Mouse (Mus musculus) ES-E14 (cell line): ENCODE results near the gene Sumo3.

Source experiments
- HCFC1 ChIP-seq: IDR thresholded peaks from 2 replicates; pipeline ENCODE4 v1.6.1; 2012; ENCODE audit warnings: low read length, inconsistent platforms, borderline replicate concordance; ENCODE audit not compliant: insufficient read depth
- MAFK ChIP-seq: IDR thresholded peaks from 2 replicates; pipeline ENCODE4 v1.6.1; 2014; ENCODE audit warnings: mild to moderate bottlenecking, low read depth, low read length, inconsistent platforms; ENCODE audit not compliant: insufficient read depth

GRCm38 (mm10) chr10:77588036-77588435 lies 17.9 kb upstream of the Sumo3 start:
- TF ChIP-seq MAFK (no peak), HCFC1 (no peak)
